ENCODE assay signal across 19 mouse cellular contexts in genomic region chr15:5262095-5262667, GRCm38 (mm10). TPM values are rescaled to one million over a fixed set of nuclear protein-coding genes. Genes with fewer than 3 reads are reported as not detected.
DNase-seq lines count a peak whose midpoint lies in the region; ATAC-seq and TF ChIP-seq lines count a peak whose summit lies in the region.
"Had no signal": no experiment of that assay in that cellular context is flagged by ENCODE, and none has a peak within 500 bp of the region (broad histone marks: within the 10 kb centered on the region; RNA-seq: fewer than 3 reads in every experiment).

No protein-coding gene starts in this region.

- no peak overlapping the region for H3K4me2 ChIP-seq in kidney, embryonic 14.5 days (replicated peaks; ENCODE audit: low read depth, low read length)
- peak overlapping the region; percentile 56 for H3K4me2 ChIP-seq in CH12.LX (ENCODE audit: insufficient read depth, low read depth, poor library complexity, severe bottlenecking)
- no peak overlapping the region for H3K4me2 ChIP-seq in neural tube, embryonic 14.5 days (ENCODE audit: low read depth, low read length)
- H3K4me2 ChIP-seq: heart, embryonic 11.5 days; lung, embryonic 14.5 days; midbrain, embryonic 13.5 days had no signal

- peak; percentile 95 for ATAC-seq in frontal cortex, adult (ENCODE audit: low TSS enrichment)
- ATAC-seq in kidney, embryonic 14.5 days (ENCODE audit: low FRiP score, low TSS enrichment) = peak; percentile 51; the same call in 1 of the 2 replicates
- peak; percentile 39; the same call in 1 of the 2 replicates for ATAC-seq in neural tube, embryonic 14.5 days (ENCODE audit: low read depth)
- ATAC-seq: midbrain, embryonic 13.5 days had no signal

- no peaks in the 10 kb centered on the region for H3K27me3 ChIP-seq in kidney, embryonic 14.5 days (ENCODE audit: control insufficient read depth, insufficient read depth, low read length)
- H3K27me3 ChIP-seq in CH12.LX (replicated peaks) = no peaks in the 10 kb centered on the region
- no peaks in the 10 kb centered on the region for H3K27me3 ChIP-seq in neural tube, embryonic 14.5 days (ENCODE audit: control insufficient read depth, insufficient read depth, low read length)
- H3K27me3 ChIP-seq: midbrain, embryonic 13.5 days had no signal

- H3K36me3 ChIP-seq in kidney, embryonic 14.5 days (ENCODE audit: control insufficient read depth, insufficient read depth, low read length) = no peaks in the 10 kb centered on the region
- no peaks in the 10 kb centered on the region for H3K36me3 ChIP-seq in CH12.LX (replicated peaks in 1 of 2; ENCODE audit: control insufficient read depth in 1 of 2, insufficient read depth in 1 of 2, low read length in 1 of 2)
- H3K36me3 ChIP-seq in neural tube, embryonic 14.5 days (ENCODE audit: control insufficient read depth, insufficient read depth, low read length) = no peaks in the 10 kb centered on the region
- H3K36me3 ChIP-seq: forebrain, embryonic 10.5 days; midbrain, embryonic 13.5 days had no signal

- no peak for TF ChIP-seq POLR2A in CH12.LX (IDR thresholded peaks at IDR 0.05; ENCODE audit: low read depth, low read length)

- no peak overlapping the region for H3K9ac ChIP-seq in kidney, embryonic 14.5 days (ENCODE audit: low read depth, low read length)
- H3K9ac ChIP-seq in CH12.LX (ENCODE audit: insufficient read depth, low read depth) = no peak overlapping the region
- no peak overlapping the region for H3K9ac ChIP-seq in neural tube, embryonic 14.5 days (replicated peaks; ENCODE audit: low read depth, low read length)
- H3K9ac ChIP-seq: lung, embryonic 14.5 days; midbrain, embryonic 13.5 days had no signal

- H3K27ac ChIP-seq in kidney, embryonic 14.5 days (ENCODE audit: low read depth, low read length) = no peak overlapping the region
- H3K27ac ChIP-seq in CH12.LX (ENCODE audit: insufficient read depth, low read depth) = no peak overlapping the region
- no peak overlapping the region for H3K27ac ChIP-seq in neural tube, embryonic 14.5 days (ENCODE audit: low read depth, low read length)
- H3K27ac ChIP-seq: forebrain, embryonic 10.5 days; macrophage; midbrain, embryonic 13.5 days had no signal

- no peaks in the 10 kb centered on the region for H3K79me2 ChIP-seq in CH12.LX (replicated peaks; ENCODE audit: control insufficient read depth, extremely low read depth, insufficient read depth, poor library complexity, severe bottlenecking)

- TF ChIP-seq EP300 in CH12.LX (IDR thresholded peaks at IDR 0.05; ENCODE audit: low read length) = no peak

- H3K9me3 ChIP-seq in kidney, embryonic 14.5 days (ENCODE audit: control insufficient read depth, low read length) = no peaks in the 10 kb centered on the region
- no peaks in the 10 kb centered on the region for H3K9me3 ChIP-seq in CH12.LX (replicated peaks; ENCODE audit: low read length)
- no peaks in the 10 kb centered on the region for H3K9me3 ChIP-seq in neural tube, embryonic 14.5 days (ENCODE audit: control insufficient read depth, low read length)
- H3K9me3 ChIP-seq: forebrain, embryonic 10.5 days; midbrain, embryonic 13.5 days had no signal

- no peak for DNase-seq in frontal cortex, postnatal 25 days (ENCODE audit: low spot score in 2 of 2)
- no peak for DNase-seq in kidney, postnatal 25 days
- DNase-seq in CH12.LX (ENCODE audit: extremely low read depth) = no peak
- no peak for DNase-seq in urinary bladder, adult 2 months (ENCODE audit: low spot score)
- DNase-seq in thymus, postnatal 10 days (ENCODE audit: low spot score in 2 of 2) = no peak
- DNase-seq: adrenal gland, postnatal 14 days; cerebellum, adult 9-10 months; layer of hippocampus, postnatal 36 days; liver; lung, embryonic 14.5 days; right cerebral cortex, postnatal 14 days had no signal

- peaks cover 22% of the 10 kb centered on the region; the same call in 1 of the 2 replicates for H3K4me1 ChIP-seq in kidney, embryonic 14.5 days (ENCODE audit: control insufficient read depth, insufficient read depth, low read length)
- peaks cover 3 to 19% of the 10 kb centered on the region in 2 experiments for H3K4me1 ChIP-seq in CH12.LX (ENCODE audit: control insufficient read depth in 1 of 2, insufficient read depth in 2 of 2)
- H3K4me1 ChIP-seq in neural tube, embryonic 14.5 days (ENCODE audit: control insufficient read depth, insufficient read depth, low read length) = 0 out of 2 replicates have a peak, but pooled peaks cover 9% of the 10 kb centered on the region
- H3K4me1 ChIP-seq: forebrain, embryonic 10.5 days; midbrain, embryonic 13.5 days had no signal

- H3K4me3 ChIP-seq in kidney, embryonic 14.5 days (ENCODE audit: low read length) = no peak overlapping the region
- no peak overlapping the region for H3K4me3 ChIP-seq in CH12.LX (replicated peaks in 1 of 3; ENCODE audit: low read depth in 2 of 3, low read length in 2 of 3, poor library complexity in 1 of 3)
- no peak overlapping the region for H3K4me3 ChIP-seq in neural tube, embryonic 14.5 days (ENCODE audit: low read depth, low read length)
- H3K4me3 ChIP-seq: forebrain, embryonic 10.5 days; midbrain, embryonic 13.5 days; myocyte had no signal

- TF ChIP-seq RAD21 in CH12.LX (IDR thresholded peaks at IDR 0.05; ENCODE audit: low read depth, low read length) = no peak

- WGBS in kidney, embryonic 14.5 days = 62% methylated on average over 13 of the region's 13 CpGs
- WGBS in neural tube, embryonic 14.5 days = 71% methylated on average over 13 of the region's 13 CpGs

- TF ChIP-seq CTCF in CH12.LX (conservative IDR thresholded peaks at IDR 0.05 in 1 of 2, IDR thresholded peaks at IDR 0.05 in 1 of 2; ENCODE audit: low read depth in 2 of 2, low read length in 2 of 2) = no peak

- dilution Hi-C loops in CH12.LX (cut with MboI; ENCODE audit: extremely low pct_ligation_motif_present, extremely low pct_unique_long_range_greater_than_20kb, low sequenced_read_pairs) = no loop called here

- in situ Hi-C loops in CH12.LX (cut with MboI; ENCODE audit: low pct_ligation_motif_present, low pct_unique_long_range_greater_than_20kb, low sequenced_read_pairs) = no loop called here

TF ChIP-seq in CH12.LX, 34 proteins besides CTCF, POLR2A, EP300 and RAD21:
- no peak for TF ChIP-seq UBTF (IDR thresholded peaks at IDR 0.05; ENCODE audit: low read depth, low read length)
TF ChIP-seq in CH12.LX: peak in this region for 0.

RNA-seq across cellular contexts. Expression of gene Ptger4, which starts 18.2 kb away (rescaled TPM):
- 3.0 and 5.9 TPM in 2 replicates for polyA plus RNA-seq in kidney, embryonic 14.5 days (2014; fragmentation: Nextera tagmentation; extraction: Ambion mirVana)
- total RNA-seq in CH12.LX (2012; rRNA removed) (4.2 and 6.5 TPM in 2 replicates), CH12.LX (2014; rRNA removed) (4.7 and 5.5 TPM in 2 replicates)
- polyA plus RNA-seq in CH12.LX (2012; ENCODE audit: insufficient read length, low read depth) = 3.1 and 4.4 TPM in 2 replicates
- polyA plus RNA-seq in neural tube, embryonic 14.5 days (2014; fragmentation: Nextera tagmentation; extraction: Ambion mirVana) = 5.8 and 5.9 TPM in 2 replicates
- polyA plus RNA-seq in urinary bladder, adult 2 months (2012; rRNA removed) = 8.0 and 9.6 TPM in 2 replicates

Comparison
In these comparisons a context has a peak if more than half of its experiments do, and no peak if none do; other contexts are left out.
1. ATAC-seq: peak in every context shown above with its lines; median percentile 95 in frontal cortex, adult; 51 in kidney, embryonic 14.5 days; 39 in neural tube, embryonic 14.5 days.